Mouse (Mus musculus) hindbrain, embryonic 12.5 days (tissue): ENCODE results near the gene Med24. TPM values are rescaled to one million over a fixed set of nuclear protein-coding genes. Genes with fewer than 3 reads are reported as not detected.

Experiments
- ATAC-seq: fragments of 200-750 bp; cut with Nextera tagmentation; 2 replicates; pipeline ENCODE4 v1.8.0; 2017; ENCODE audit warnings: moderate TSS enrichment; ENCODE audit not compliant: low FRiP score
- H3K27ac ChIP-seq: fragments of 300-500 bp; sonication (generic); 2 replicates; pipeline ENCODE4 v1.5.1; 2016; ENCODE audit warnings: mild to moderate bottlenecking
- H3K27me3 ChIP-seq: fragments of 300-500 bp; sonication (generic); 2 replicates; pipeline ENCODE4 v1.6.1; 2016; ENCODE audit warnings: mild to moderate bottlenecking
- H3K36me3 ChIP-seq: fragments of 300-500 bp; sonication (generic); 2 replicates; pipeline ENCODE4 v1.6.1; 2016; ENCODE audit warnings: mild to moderate bottlenecking
- H3K4me1 ChIP-seq: fragments of 300-500 bp; sonication (generic); 2 replicates; pipeline ENCODE4 v1.6.1; 2016
- H3K4me2 ChIP-seq: fragments of 300-500 bp; sonication (generic); replicated peaks from 2 replicates; pipeline ENCODE4 v1.6.1; 2016; ENCODE audit warnings: mild to moderate bottlenecking
- H3K4me3 ChIP-seq: fragments of 300-500 bp; sonication (generic); 2 replicates; pipeline ENCODE4 v1.5.1; 2016; ENCODE audit warnings: mild to moderate bottlenecking
- H3K9ac ChIP-seq: fragments of 300-500 bp; sonication (generic); 2 replicates; pipeline ENCODE4 v1.6.1; 2016; ENCODE audit warnings: mild to moderate bottlenecking, moderate library complexity
- H3K9me3 ChIP-seq: fragments of 300-500 bp; sonication (generic); replicated peaks from 2 replicates; pipeline ENCODE4 v1.6.1; 2016; ENCODE audit warnings: mild to moderate bottlenecking
- WGBS: fragments of 180-500 bp; shearing (Covaris S2); methylation state at CpG from one replicate; pipeline ENCODE4 v1.1.7; 2016; 5-methylcytosine and 5-hydroxymethylcytosine counted together
- polyA plus RNA-seq: library from polyadenylated mRNA; unstranded; fragments of >200 nt; fragmentation: Nextera tagmentation; extraction: Ambion mirVana; gene quantifications from 2 replicates; pipeline ENCODE4 v1.2.1, GENCODE M21; 2016

Med24 gene
- polyA plus RNA-seq, 1 experiment from 2014 or later: 85.0 TPM

- peak overlapping the region; percentile 97 for H3K27ac ChIP-seq
- peaks cover 16% of the 10 kb centered on the region for H3K36me3 ChIP-seq
- H3K27me3 ChIP-seq: no peaks in the 10 kb centered on the region
- peak overlapping the region; percentile 18; the same call in 1 of the 2 replicates for H3K4me3 ChIP-seq
- WGBS: 29% methylated on average over 5 of the region's 5 CpGs
- peak overlapping the region; percentile 61 for H3K9ac ChIP-seq
- peak; percentile 17; the same call in 1 of the 2 replicates for ATAC-seq
- peaks cover 97% of the 10 kb centered on the region for H3K4me1 ChIP-seq
- no peaks in the 10 kb centered on the region for H3K9me3 ChIP-seq
- H3K4me2 ChIP-seq: peak overlapping the region; percentile 88
Observed at GRCm38 (mm10) chr11:98749716-98750115, 20.5 kb upstream of the Med24 start.

GRCm38 (mm10) chr11:98748506-98749416 lies 19.5 kb upstream of the Med24 start:
- ATAC-seq: peak; percentile 47
- peak overlapping the region; percentile 97 for H3K27ac ChIP-seq
- WGBS: 26% methylated on average over 15 of the region's 15 CpGs
- no peaks in the 10 kb centered on the region for H3K27me3 ChIP-seq
- peak overlapping the region; percentile 88 for H3K4me2 ChIP-seq
- H3K9ac ChIP-seq: peak overlapping the region; percentile 61
- no peaks in the 10 kb centered on the region for H3K9me3 ChIP-seq
- H3K36me3 ChIP-seq: peaks cover 9% of the 10 kb centered on the region
- peaks cover 97% of the 10 kb centered on the region for H3K4me1 ChIP-seq
- peak overlapping the region; percentile 18 for H3K4me3 ChIP-seq

GRCm38 (mm10) chr11:98747804-98748505 lies 18.7 kb upstream of the Med24 start:
- Histone ChIP-seq H3K36me3 (peaks cover 1% of the 10 kb centered on the region), H3K27me3 (no peaks in the 10 kb centered on the region), H3K4me1 (peaks cover 98% of the 10 kb centered on the region), H3K9me3 (no peaks in the 10 kb centered on the region), H3K27ac (peak overlapping the region; percentile 97), H3K4me2 (peak overlapping the region; percentile 88), H3K4me3 (peak overlapping the region; percentile 18), H3K9ac (peak overlapping the region; percentile 61)
- ATAC-seq: no peak
- 13% methylated on average over 6 of the region's 6 CpGs for WGBS

- no peaks in the 10 kb centered on the region for H3K9me3 ChIP-seq
- peak overlapping the region; percentile 97 for H3K27ac ChIP-seq
- H3K4me1 ChIP-seq: peaks cover 96% of the 10 kb centered on the region
- peak overlapping the region; percentile 88 for H3K4me2 ChIP-seq
- H3K4me3 ChIP-seq: peak overlapping the region; percentile 18
- no peaks in the 10 kb centered on the region for H3K36me3 ChIP-seq
- WGBS: 9% methylated on average over 19 of the region's 19 CpGs
- ATAC-seq: peak; percentile 33
- H3K27me3 ChIP-seq: no peaks in the 10 kb centered on the region
- H3K9ac ChIP-seq: peak overlapping the region; percentile 61
Observed at GRCm38 (mm10) chr11:98746855-98747693, 17.8 kb upstream of the Med24 start.

GRCm38 (mm10) chr11:98745932-98746853 lies 17.0 kb upstream of the Med24 start:
- Histone ChIP-seq H3K27me3 (no peaks in the 10 kb centered on the region), H3K4me3 (0 out of 2 replicates have a peak overlapping the region, but pooled peaks have one; percentile 18), H3K27ac (peak overlapping the region; percentile 97), H3K4me1 (peaks cover 90% of the 10 kb centered on the region), H3K9me3 (no peaks in the 10 kb centered on the region), H3K4me2 (peak overlapping the region; percentile 88), H3K9ac (peak overlapping the region; percentile 61), H3K36me3 (no peaks in the 10 kb centered on the region)
- WGBS: 42% methylated on average over 12 of the region's 12 CpGs
- no peak for ATAC-seq

- H3K27me3 ChIP-seq: no peaks in the 10 kb centered on the region
- H3K9me3 ChIP-seq: no peaks in the 10 kb centered on the region
- peak overlapping the region; percentile 99 for H3K27ac ChIP-seq
- H3K4me1 ChIP-seq: peaks cover 90% of the 10 kb centered on the region
- H3K4me3 ChIP-seq: peak overlapping the region; percentile 83
- peak overlapping the region; percentile 94 for H3K9ac ChIP-seq
- 37% methylated on average over 7 of the region's 7 CpGs for WGBS
- H3K36me3 ChIP-seq: no peaks in the 10 kb centered on the region
- H3K4me2 ChIP-seq: peak overlapping the region; percentile 88
- no peak for ATAC-seq
Observed at GRCm38 (mm10) chr11:98744456-98745019, 15.3 kb upstream of the Med24 start.

- no peak for ATAC-seq
- H3K27me3 ChIP-seq: no peaks in the 10 kb centered on the region
- 5% methylated on average over 9 of the region's 9 CpGs for WGBS
- peak overlapping the region; percentile 83 for H3K4me3 ChIP-seq
- peak overlapping the region; percentile 88 for H3K4me2 ChIP-seq
- H3K27ac ChIP-seq: peak overlapping the region; percentile 99
- H3K9me3 ChIP-seq: no peaks in the 10 kb centered on the region
- peak overlapping the region; percentile 94 for H3K9ac ChIP-seq
- H3K36me3 ChIP-seq: no peaks in the 10 kb centered on the region
- peaks cover 88% of the 10 kb centered on the region for H3K4me1 ChIP-seq
Observed at GRCm38 (mm10) chr11:98743655-98744345, 14.6 kb upstream of the Med24 start.

- no peaks in the 10 kb centered on the region for H3K27me3 ChIP-seq
- peak overlapping the region; percentile 83 for H3K4me3 ChIP-seq
- no peaks in the 10 kb centered on the region for H3K36me3 ChIP-seq
- peak overlapping the region; percentile 99 for H3K27ac ChIP-seq
- WGBS: 3% methylated on average over 13 of the region's 21 CpGs
- peak overlapping the region; percentile 88 for H3K4me2 ChIP-seq
- H3K9me3 ChIP-seq: no peaks in the 10 kb centered on the region
- peak overlapping the region; percentile 94 for H3K9ac ChIP-seq
- peak; percentile 10; the same call in 1 of the 2 replicates for ATAC-seq
- H3K4me1 ChIP-seq: peaks cover 85% of the 10 kb centered on the region
Observed at GRCm38 (mm10) chr11:98742397-98743291, 13.4 kb upstream of the Med24 start.

GRCm38 (mm10) chr11:98741622-98742396 lies 12.6 kb upstream of the Med24 start:
- ATAC-seq: peak; percentile 71
- Histone ChIP-seq H3K4me1 (peaks cover 77% of the 10 kb centered on the region), H3K9ac (peak overlapping the region; percentile 94), H3K9me3 (no peaks in the 10 kb centered on the region), H3K27ac (peak overlapping the region; percentile 99), H3K27me3 (no peaks in the 10 kb centered on the region), H3K36me3 (no peaks in the 10 kb centered on the region), H3K4me3 (peak overlapping the region; percentile 83), H3K4me2 (peak overlapping the region; percentile 88)
- under 1% methylated on average over 58 of the region's 86 CpGs for WGBS
